Mouse (Mus musculus): Measurements from ENCODE around the gene Rpl10-ps3.

The Rpl10-ps3 gene

GRCm38 (mm10) chr9:50344868-50345267 is at the start of gene Rpl10-ps3:
Gene Rpl10-ps3, minus strand, starts transcription at chr9:50344968.
- in situ Hi-C loops (cut with MboI): no loop called here

- in situ Hi-C loops (cut with MboI): no loop called here
These were observed 30.8 kb upstream of the Rpl10-ps3 start for GRCm38 (mm10) chr9:50375598-50375997.

GRCm38 (mm10) chr9:50374666-50375065 is 29.9 kb upstream of the Rpl10-ps3 start:
- in situ Hi-C loops (cut with MboI): no loop called here

GRCm38 (mm10) chr9:50368551-50369297 is 24.0 kb upstream of the Rpl10-ps3 start:
- in situ Hi-C loops (cut with MboI): no loop called here

GRCm38 (mm10) chr9:50365059-50365780 is 20.5 kb upstream of the Rpl10-ps3 start:
- in situ Hi-C loops (cut with MboI): no loop called here

- in situ Hi-C loops (cut with MboI): no loop called here
These were observed 19.2 kb upstream of the Rpl10-ps3 start for GRCm38 (mm10) chr9:50363962-50364361.

- in situ Hi-C loops (cut with MboI): no loop called here
These were observed 18.5 kb upstream of the Rpl10-ps3 start for GRCm38 (mm10) chr9:50363259-50363658.

- in situ Hi-C loops (cut with MboI): no loop called here
These were observed 17.8 kb upstream of the Rpl10-ps3 start for GRCm38 (mm10) chr9:50362556-50362955.

- in situ Hi-C loops (cut with MboI): no loop called here
These were observed 15.6 kb upstream of the Rpl10-ps3 start for GRCm38 (mm10) chr9:50360370-50360769.

- in situ Hi-C loops (cut with MboI): no loop called here
These were observed 12.6 kb upstream of the Rpl10-ps3 start for GRCm38 (mm10) chr9:50357331-50357730.

- in situ Hi-C loops (cut with MboI): no loop called here
These were observed 7.0 kb upstream of the Rpl10-ps3 start for GRCm38 (mm10) chr9:50351746-50352145.

- in situ Hi-C loops (cut with MboI): no loop called here
These were observed 5.8 kb upstream of the Rpl10-ps3 start for GRCm38 (mm10) chr9:50350571-50350970.

GRCm38 (mm10) chr9:50349156-50349555 is 4.4 kb upstream of the Rpl10-ps3 start:
- in situ Hi-C loops (cut with MboI): no loop called here

- in situ Hi-C loops (cut with MboI): no loop called here
These were observed 3.5 kb upstream of the Rpl10-ps3 start for GRCm38 (mm10) chr9:50348256-50348655.

- in situ Hi-C loops (cut with MboI): no loop called here
These were observed 9.0 kb downstream of the Rpl10-ps3 start for GRCm38 (mm10) chr9:50335539-50336325.

- in situ Hi-C loops (cut with MboI): no loop called here
These were observed 11.4 kb downstream of the Rpl10-ps3 start for GRCm38 (mm10) chr9:50333413-50333812.

GRCm38 (mm10) chr9:50324355-50325225 is 20.2 kb downstream of the Rpl10-ps3 start:
- in situ Hi-C loops (cut with MboI): no loop called here

GRCm38 (mm10) chr9:50320729-50321128 is 24.0 kb downstream of the Rpl10-ps3 start:
- in situ Hi-C loops (cut with MboI): no loop called here

GRCm38 (mm10) chr9:50319506-50319905 is 25.3 kb downstream of the Rpl10-ps3 start:
- in situ Hi-C loops (cut with MboI): no loop called here

- in situ Hi-C loops (cut with MboI): no loop called here
These were observed 27.5 kb downstream of the Rpl10-ps3 start for GRCm38 (mm10) chr9:50317299-50317698.

- in situ Hi-C loops (cut with MboI): no loop called here
These were observed 29.1 kb downstream of the Rpl10-ps3 start for GRCm38 (mm10) chr9:50315650-50316049.
